In the genomic region with DNA sequence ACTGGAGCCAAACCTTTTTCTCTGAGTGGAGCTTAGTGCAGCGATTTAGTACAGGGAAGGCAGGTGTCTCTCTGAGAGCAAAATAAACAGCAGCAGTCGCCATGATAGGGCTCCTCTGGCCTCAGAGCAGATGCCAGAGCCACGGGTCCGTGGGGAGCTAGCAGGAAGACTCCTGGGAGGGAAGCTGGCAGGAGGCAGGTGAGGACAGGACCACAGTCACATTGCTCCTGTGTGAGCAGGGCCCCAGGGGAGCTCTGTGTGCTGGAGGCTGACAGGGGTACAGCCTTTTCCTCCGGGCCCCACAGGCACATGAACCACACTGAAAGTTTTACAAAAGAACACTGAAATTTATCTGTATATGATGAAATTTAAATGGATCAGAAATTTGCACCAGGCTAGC, we compare ENCODE assay signal across 28 mouse cellular contexts.
DNase-seq lines count a peak whose midpoint lies in the region; ATAC-seq lines count a peak whose summit lies in the region.
"Had no signal": no experiment of that assay in that cellular context is flagged by ENCODE, and none has a peak within 500 bp of the region (broad histone marks: within the 10 kb centered on the region; RNA-seq: fewer than 3 reads in every experiment).

No protein-coding gene starts in this region.

- WGBS in heart, embryonic 10.5 days = 56% methylated on average over 5 of the region's 5 CpGs
- WGBS in heart, embryonic 16.5 days = 43% methylated on average over 5 of the region's 5 CpGs
- 43% methylated on average over 5 of the region's 5 CpGs for WGBS in heart, embryonic 11.5 days (ENCODE audit: insufficient replicate concordance)

- H3K27ac ChIP-seq in heart, embryonic 10.5 days = peak overlapping the region; percentile 31; the same call in 1 of the 2 replicates
- H3K27ac ChIP-seq in heart, embryonic 16.5 days (ENCODE audit: low read length) = no peak overlapping the region
- H3K27ac ChIP-seq in heart, embryonic 11.5 days (ENCODE audit: low read depth, low read length) = no peak overlapping the region
- H3K27ac ChIP-seq: embryonic facial prominence, embryonic 15.5 days; gastrocnemius, adult 2 months; heart, adult 2 months; hindbrain, embryonic 10.5 days; hindbrain, embryonic 13.5 days; intestine, embryonic 15.5 days had no signal

- ATAC-seq in heart, embryonic 16.5 days (replicated peaks; ENCODE audit: extremely low read depth, insufficient read depth, low FRiP score) = no peak
- no peak for ATAC-seq in heart, embryonic 11.5 days (replicated peaks; ENCODE audit: insufficient number of reproducible peaks, low FRiP score, low TSS enrichment)
- ATAC-seq in megakaryocyte progenitor cell, adult 5-6 weeks (replicated peaks; ENCODE audit: poor library complexity) = no peak
- ATAC-seq: activated CD4-positive, CD25-positive, alpha-beta regulatory T cell, adult 4 months; forebrain, embryonic 14.5 days; forebrain, postnatal 0 days; hindbrain, embryonic 16.5 days; intestine, embryonic 15.5 days had no signal

- DNase-seq in adrenal gland, postnatal 25 days = peak; percentile 22
- no peak for DNase-seq in adrenal gland, adult 8-10 months
- DNase-seq in heart, embryonic 10.5 days (ENCODE audit: low spot score) = no peak
- DNase-seq in heart, postnatal 4 days = no peak
- peak; percentile 31 for DNase-seq in splenic B cell, adult 2 months (ENCODE audit: low read depth, low spot score)
- DNase-seq: cerebellum, adult 11-12 months; cerebellum, adult 8-10 months; cerebellum, postnatal 10 days; cerebellum, postnatal 36 days; embryo, embryonic 11 days; forebrain, postnatal 0 days; gastrocnemius, adult 2 months; gastrocnemius, postnatal 14 days; heart, postnatal 14 days; kidney, adult 11 months; kidney, adult 8-10 months had no signal

- no peaks in the 10 kb centered on the region for H3K36me3 ChIP-seq in heart, embryonic 10.5 days
- no peaks in the 10 kb centered on the region for H3K36me3 ChIP-seq in heart, embryonic 16.5 days (ENCODE audit: control insufficient read depth, insufficient read depth)
- no peaks in the 10 kb centered on the region for H3K36me3 ChIP-seq in heart, embryonic 11.5 days (ENCODE audit: control insufficient read depth, insufficient read depth, low read length)
- H3K36me3 ChIP-seq in splenic B cell, adult 2 months (ENCODE audit: control insufficient read depth, insufficient read depth, low read length, poor library complexity, severe bottlenecking) = no peaks in the 10 kb centered on the region
- H3K36me3 ChIP-seq: embryonic facial prominence, embryonic 15.5 days; heart, embryonic 12.5 days; hindbrain, embryonic 10.5 days; hindbrain, embryonic 13.5 days; intestine, embryonic 15.5 days had no signal

- H3K9me3 ChIP-seq in heart, embryonic 10.5 days = no peaks in the 10 kb centered on the region
- no peaks in the 10 kb centered on the region for H3K9me3 ChIP-seq in heart, embryonic 16.5 days (replicated peaks; ENCODE audit: control insufficient read depth, low read length)
- H3K9me3 ChIP-seq in heart, embryonic 11.5 days (replicated peaks; ENCODE audit: control insufficient read depth, low read length) = no peaks in the 10 kb centered on the region
- H3K9me3 ChIP-seq: embryonic facial prominence, embryonic 15.5 days; heart, embryonic 12.5 days; hindbrain, embryonic 10.5 days; hindbrain, embryonic 13.5 days; intestine, embryonic 15.5 days had no signal

- H3K4me3 ChIP-seq in heart, embryonic 10.5 days = no peak overlapping the region
- H3K4me3 ChIP-seq in heart, embryonic 16.5 days (ENCODE audit: low read length) = no peak overlapping the region
- H3K4me3 ChIP-seq in heart, embryonic 11.5 days (ENCODE audit: low read depth, low read length) = no peak overlapping the region
- H3K4me3 ChIP-seq: embryonic facial prominence, embryonic 15.5 days; gastrocnemius, adult 2 months; heart, adult 2 months; heart, embryonic 12.5 days; hindbrain, embryonic 10.5 days; hindbrain, embryonic 13.5 days; intestine, embryonic 15.5 days had no signal

- H3K9ac ChIP-seq in heart, embryonic 16.5 days (ENCODE audit: low read length) = 0 out of 2 replicates have a peak overlapping the region, but pooled peaks have one; percentile 38
- no peak overlapping the region for H3K9ac ChIP-seq in heart, embryonic 11.5 days (ENCODE audit: low read depth, low read length)
- H3K9ac ChIP-seq: embryonic facial prominence, embryonic 15.5 days; forebrain, postnatal 0 days; hindbrain, embryonic 13.5 days; intestine, embryonic 15.5 days had no signal

- no peaks in the 10 kb centered on the region for H3K27me3 ChIP-seq in heart, embryonic 10.5 days (ENCODE audit: insufficient read depth, poor library complexity, severe bottlenecking)
- H3K27me3 ChIP-seq in heart, embryonic 16.5 days (ENCODE audit: control insufficient read depth, insufficient read depth, low read length) = no peaks in the 10 kb centered on the region
- no peaks in the 10 kb centered on the region for H3K27me3 ChIP-seq in heart, embryonic 11.5 days (ENCODE audit: control insufficient read depth, insufficient read depth, low read length)
- H3K27me3 ChIP-seq in splenic B cell, adult 2 months (ENCODE audit: control insufficient read depth, insufficient read depth, low read length, poor library complexity, severe bottlenecking) = no peaks in the 10 kb centered on the region
- H3K27me3 ChIP-seq: embryonic facial prominence, embryonic 15.5 days; heart, embryonic 12.5 days; hindbrain, embryonic 13.5 days; intestine, embryonic 15.5 days had no signal

- H3K4me1 ChIP-seq in heart, embryonic 10.5 days = peaks cover 32% of the 10 kb centered on the region
- peaks cover 29% of the 10 kb centered on the region for H3K4me1 ChIP-seq in heart, embryonic 16.5 days (ENCODE audit: control insufficient read depth, insufficient read depth, low read length)
- peaks cover 24% of the 10 kb centered on the region for H3K4me1 ChIP-seq in heart, embryonic 11.5 days (ENCODE audit: control insufficient read depth, insufficient read depth, low read length)
- H3K4me1 ChIP-seq: hindbrain, embryonic 13.5 days had no signal

- H3K4me2 ChIP-seq in heart, embryonic 16.5 days (ENCODE audit: low read depth, low read length) = no peak overlapping the region
- H3K4me2 ChIP-seq in heart, embryonic 11.5 days = no peak overlapping the region
- H3K4me2 ChIP-seq: embryonic facial prominence, embryonic 15.5 days; heart, embryonic 12.5 days; hindbrain, embryonic 13.5 days; intestine, embryonic 15.5 days had no signal

Comparison
In these comparisons a context has a peak if more than half of its experiments do, and no peak if none do; other contexts are left out.
1. DNase-seq: peak in adrenal gland, postnatal 25 days (single experiment) and splenic B cell, adult 2 months (single experiment); none in adrenal gland, adult 8-10 months (single experiment), heart, embryonic 10.5 days (single experiment) and heart, postnatal 4 days (single experiment).